Comparison of ENCODE assay signal across 10 mouse cellular contexts in genomic region chr2:26570034-26570433, GRCm38 (mm10). TPM values are rescaled to one million over a fixed set of nuclear protein-coding genes. Genes with fewer than 3 reads are reported as not detected.
DNase-seq lines count a peak whose midpoint lies in the region; ATAC-seq and TF ChIP-seq lines count a peak whose summit lies in the region.
"Had no signal": no experiment of that assay in that cellular context is flagged by ENCODE, and none has a peak within 500 bp of the region (broad histone marks: within the 10 kb centered on the region; RNA-seq: fewer than 3 reads in every experiment).

No protein-coding gene starts in this region.

- no peaks in the 10 kb centered on the region for H3K36me3 ChIP-seq in hindbrain, embryonic 14.5 days (replicated peaks; ENCODE audit: control insufficient read depth, insufficient read depth)
- no peaks in the 10 kb centered on the region for H3K36me3 ChIP-seq in hindbrain, embryonic 13.5 days
- no peaks in the 10 kb centered on the region for H3K36me3 ChIP-seq in ES-Bruce4 (ENCODE audit: control insufficient read depth, insufficient read depth, low read length, poor library complexity, severe bottlenecking)
- H3K36me3 ChIP-seq in heart, embryonic 16.5 days (ENCODE audit: control insufficient read depth, insufficient read depth): no peaks in the 10 kb centered on the region
- H3K36me3 ChIP-seq in limb, embryonic 15.5 days: no peaks in the 10 kb centered on the region
- H3K36me3 ChIP-seq: embryonic facial prominence, embryonic 15.5 days; midbrain, embryonic 12.5 days had no signal

- H3K9ac ChIP-seq in hindbrain, embryonic 14.5 days: no peak overlapping the region
- H3K9ac ChIP-seq in hindbrain, embryonic 13.5 days: no peak overlapping the region
- H3K9ac ChIP-seq in ES-Bruce4 (ENCODE audit: low read depth, poor library complexity, severe bottlenecking): no peak overlapping the region
- H3K9ac ChIP-seq in heart, embryonic 16.5 days (ENCODE audit: low read length): peak overlapping the region; percentile 23; the same call in 1 of the 2 replicates
- no peak overlapping the region for H3K9ac ChIP-seq in limb, embryonic 15.5 days
- H3K9ac ChIP-seq: embryonic facial prominence, embryonic 15.5 days; midbrain, embryonic 12.5 days had no signal

- no peaks in the 10 kb centered on the region for H3K9me3 ChIP-seq in hindbrain, embryonic 14.5 days (ENCODE audit: control insufficient read depth, low read length)
- no peaks in the 10 kb centered on the region for H3K9me3 ChIP-seq in hindbrain, embryonic 13.5 days
- no peaks in the 10 kb centered on the region for H3K9me3 ChIP-seq in ES-Bruce4 (replicated peaks; ENCODE audit: control insufficient read depth, insufficient read depth, low read length, poor library complexity, severe bottlenecking)
- no peaks in the 10 kb centered on the region for H3K9me3 ChIP-seq in heart, embryonic 16.5 days (replicated peaks; ENCODE audit: control insufficient read depth, low read length)
- no peaks in the 10 kb centered on the region for H3K9me3 ChIP-seq in limb, embryonic 15.5 days
- H3K9me3 ChIP-seq: embryonic facial prominence, embryonic 15.5 days; midbrain, embryonic 12.5 days had no signal

- no peak overlapping the region for H3K27ac ChIP-seq in hindbrain, embryonic 14.5 days
- H3K27ac ChIP-seq in hindbrain, embryonic 13.5 days: no peak overlapping the region
- H3K27ac ChIP-seq in ES-Bruce4 (ENCODE audit: insufficient read depth, low read length): no peak overlapping the region
- peak overlapping the region; percentile 77 for H3K27ac ChIP-seq in heart, embryonic 16.5 days (ENCODE audit: low read length)
- H3K27ac ChIP-seq in limb, embryonic 15.5 days: peak overlapping the region; percentile 33; the same call in 1 of the 2 replicates
- H3K27ac ChIP-seq: embryonic facial prominence, embryonic 15.5 days; midbrain, embryonic 12.5 days had no signal

- H3K4me1 ChIP-seq in hindbrain, embryonic 14.5 days (replicated peaks; ENCODE audit: control insufficient read depth, insufficient read depth, low read length): peaks cover 9% of the 10 kb centered on the region; the same call in 1 of the 2 replicates
- H3K4me1 ChIP-seq in hindbrain, embryonic 13.5 days (replicated peaks): peaks cover 21% of the 10 kb centered on the region
- H3K4me1 ChIP-seq in ES-Bruce4 (ENCODE audit: control insufficient read depth, insufficient read depth, low read length): no peaks in the 10 kb centered on the region
- H3K4me1 ChIP-seq in heart, embryonic 16.5 days (ENCODE audit: control insufficient read depth, insufficient read depth, low read length): peaks cover 37% of the 10 kb centered on the region
- H3K4me1 ChIP-seq in limb, embryonic 15.5 days: peaks cover 17% of the 10 kb centered on the region

- H3K4me3 ChIP-seq in hindbrain, embryonic 14.5 days (replicated peaks; ENCODE audit: low read length): no peak overlapping the region
- no peak overlapping the region for H3K4me3 ChIP-seq in hindbrain, embryonic 13.5 days
- no peak overlapping the region for H3K4me3 ChIP-seq in ES-Bruce4 (ENCODE audit: low read depth, low read length)
- H3K4me3 ChIP-seq in heart, embryonic 16.5 days (ENCODE audit: low read length): no peak overlapping the region
- no peak overlapping the region for H3K4me3 ChIP-seq in limb, embryonic 15.5 days
- H3K4me3 ChIP-seq: embryonic facial prominence, embryonic 15.5 days; midbrain, embryonic 12.5 days had no signal

- H3K4me2 ChIP-seq in hindbrain, embryonic 14.5 days (replicated peaks): no peak overlapping the region
- H3K4me2 ChIP-seq in hindbrain, embryonic 13.5 days: no peak overlapping the region
- peak overlapping the region; percentile 24 for H3K4me2 ChIP-seq in heart, embryonic 16.5 days (ENCODE audit: low read depth, low read length)
- H3K4me2 ChIP-seq in limb, embryonic 15.5 days: no peak overlapping the region
- H3K4me2 ChIP-seq: embryonic facial prominence, embryonic 15.5 days; midbrain, embryonic 12.5 days had no signal

- peak; percentile 65 for TF ChIP-seq CTCF in ES-Bruce4 (IDR thresholded peaks at IDR 0.05; ENCODE audit: low read depth, low read length)

- H3K27me3 ChIP-seq in hindbrain, embryonic 14.5 days (ENCODE audit: control insufficient read depth, insufficient read depth, low read length): no peaks in the 10 kb centered on the region
- no peaks in the 10 kb centered on the region for H3K27me3 ChIP-seq in hindbrain, embryonic 13.5 days
- H3K27me3 ChIP-seq in ES-Bruce4 (ENCODE audit: control insufficient read depth, insufficient read depth, low read length, poor library complexity, severe bottlenecking): no peaks in the 10 kb centered on the region
- no peaks in the 10 kb centered on the region for H3K27me3 ChIP-seq in heart, embryonic 16.5 days (ENCODE audit: control insufficient read depth, insufficient read depth, low read length)
- no peaks in the 10 kb centered on the region for H3K27me3 ChIP-seq in limb, embryonic 15.5 days
- H3K27me3 ChIP-seq: embryonic facial prominence, embryonic 15.5 days; midbrain, embryonic 12.5 days had no signal

- no peak for TF ChIP-seq POLR2A in ES-Bruce4 (IDR thresholded peaks at IDR 0.05; ENCODE audit: insufficient read depth, low read length)

- ATAC-seq in hindbrain, embryonic 14.5 days (ENCODE audit: low FRiP score): no peak
- no peak for ATAC-seq in hindbrain, embryonic 13.5 days (ENCODE audit: low FRiP score)
- ATAC-seq in heart, embryonic 16.5 days (replicated peaks; ENCODE audit: extremely low read depth, insufficient read depth, low FRiP score): no peak
- no peak for ATAC-seq in limb, embryonic 15.5 days (ENCODE audit: insufficient number of reproducible peaks, low FRiP score, low TSS enrichment, low read depth)
- ATAC-seq in inflammation-experienced regulatory T-cells, adult 6 months: no peak

- peak; percentile 58 for DNase-seq in hindbrain, embryonic 14.5 days (ENCODE audit: low spot score)
- DNase-seq in cerebellum, postnatal 14 days: peak; percentile 55 to 82
- peak; percentile 81 for DNase-seq in retina, postnatal 1 day

- TF ChIP-seq EP300 in ES-Bruce4 (IDR thresholded peaks at IDR 0.05; ENCODE audit: insufficient read depth, low read depth, low read length): no peak

- 5% methylated on average over 3 of the region's 3 CpGs for WGBS in hindbrain, embryonic 14.5 days
- 5% methylated on average over 3 of the region's 3 CpGs for WGBS in hindbrain, embryonic 13.5 days
- WGBS in heart, embryonic 16.5 days: 12% methylated on average over 3 of the region's 3 CpGs
- WGBS in limb, embryonic 15.5 days: 5% methylated on average over 3 of the region's 3 CpGs

RNA-seq across cellular contexts. Expression of gene Egfl7, which starts 9.8 kb away (rescaled TPM):
- 62.2 and 69.2 TPM in 2 replicates for polyA plus RNA-seq in hindbrain, embryonic 14.5 days (2014; fragmentation: Nextera tagmentation; extraction: Ambion mirVana)
- 72.2 and 78.9 TPM in 2 replicates for polyA plus RNA-seq in hindbrain, embryonic 13.5 days (2015; fragmentation: Nextera tagmentation; extraction: Ambion mirVana)
- polyA plus RNA-seq in ES-Bruce4 (2011; ENCODE audit: insufficient read depth, insufficient read length, low read depth, missing spikeins): 37.7 and 41.1 TPM in 2 replicates
- polyA plus RNA-seq in heart, embryonic 16.5 days (2015; fragmentation: Nextera tagmentation; extraction: Ambion mirVana): 188 and 216 TPM in 2 replicates
- 107 and 122 TPM in 2 replicates for polyA plus RNA-seq in limb, embryonic 15.5 days (2015; fragmentation: Nextera tagmentation; extraction: Ambion mirVana)
- 1 to 10 TPM in 2 of 3 experiments, not detected in 1; 1.7 to 2.3 TPM for polyA plus RNA-seq in inflammation-experienced regulatory T-cells, adult 6 months (2017; shearing (Covaris generic))

RNA-seq across cellular contexts. Expression of gene Gm20532, which starts 16.4 kb away (rescaled TPM):
- polyA plus RNA-seq in hindbrain, embryonic 14.5 days (2014; fragmentation: Nextera tagmentation; extraction: Ambion mirVana): not detected in 2 replicates
- polyA plus RNA-seq in hindbrain, embryonic 13.5 days (2015; fragmentation: Nextera tagmentation; extraction: Ambion mirVana): not detected in 2 replicates
- polyA plus RNA-seq in ES-Bruce4 (2011; ENCODE audit: insufficient read depth, insufficient read length, low read depth, missing spikeins): not detected in 2 replicates
- polyA plus RNA-seq in heart, embryonic 16.5 days (2015; fragmentation: Nextera tagmentation; extraction: Ambion mirVana): not detected in 2 replicates
- 0.24 TPM in 1 of 2 replicates, not detected in the other for polyA plus RNA-seq in limb, embryonic 15.5 days (2015; fragmentation: Nextera tagmentation; extraction: Ambion mirVana)
- not detected for polyA plus RNA-seq in inflammation-experienced regulatory T-cells, adult 6 months (2017; shearing (Covaris generic))
- polyA plus RNA-seq: embryonic facial prominence, embryonic 15.5 days; midbrain, embryonic 12.5 days had no signal

RNA-seq across cellular contexts. Expression of gene Agpat2, which starts 34.2 kb away (rescaled TPM):
- 5.6 and 6.6 TPM in 2 replicates for polyA plus RNA-seq in hindbrain, embryonic 14.5 days (2014; fragmentation: Nextera tagmentation; extraction: Ambion mirVana)
- 6.8 and 7.0 TPM in 2 replicates for polyA plus RNA-seq in hindbrain, embryonic 13.5 days (2015; fragmentation: Nextera tagmentation; extraction: Ambion mirVana)
- polyA plus RNA-seq in ES-Bruce4 (2011; ENCODE audit: insufficient read depth, insufficient read length, low read depth, missing spikeins): 19.7 and 21.0 TPM in 2 replicates
- polyA plus RNA-seq in heart, embryonic 16.5 days (2015; fragmentation: Nextera tagmentation; extraction: Ambion mirVana): 25.9 and 28.5 TPM in 2 replicates
- polyA plus RNA-seq in limb, embryonic 15.5 days (2015; fragmentation: Nextera tagmentation; extraction: Ambion mirVana): 31.5 and 36.3 TPM in 2 replicates
- polyA plus RNA-seq in inflammation-experienced regulatory T-cells, adult 6 months (2017; shearing (Covaris generic)): 1 to 10 TPM; 6.6 to 9.1 (median 7.4) TPM

RNA-seq across cellular contexts. Expression of gene Notch1, which starts 53.6 kb away (rescaled TPM):
- polyA plus RNA-seq in hindbrain, embryonic 14.5 days (2014; fragmentation: Nextera tagmentation; extraction: Ambion mirVana): 23.3 and 25.6 TPM in 2 replicates
- 17.5 and 19.2 TPM in 2 replicates for polyA plus RNA-seq in hindbrain, embryonic 13.5 days (2015; fragmentation: Nextera tagmentation; extraction: Ambion mirVana)
- polyA plus RNA-seq in ES-Bruce4 (2011; ENCODE audit: insufficient read depth, insufficient read length, low read depth, missing spikeins): 31.1 and 31.9 TPM in 2 replicates
- 17.9 and 21.8 TPM in 2 replicates for polyA plus RNA-seq in heart, embryonic 16.5 days (2015; fragmentation: Nextera tagmentation; extraction: Ambion mirVana)
- 23.1 and 24.3 TPM in 2 replicates for polyA plus RNA-seq in limb, embryonic 15.5 days (2015; fragmentation: Nextera tagmentation; extraction: Ambion mirVana)
- polyA plus RNA-seq in inflammation-experienced regulatory T-cells, adult 6 months (2017; shearing (Covaris generic)): 10 to 100 TPM; 24.9 to 41.2 (median 27.0) TPM

RNA-seq across cellular contexts. Expression of gene Fam69b, which starts 58.2 kb away (rescaled TPM):
- polyA plus RNA-seq in hindbrain, embryonic 14.5 days (2014; fragmentation: Nextera tagmentation; extraction: Ambion mirVana): 128 and 136 TPM in 2 replicates
- 109 and 117 TPM in 2 replicates for polyA plus RNA-seq in hindbrain, embryonic 13.5 days (2015; fragmentation: Nextera tagmentation; extraction: Ambion mirVana)
- 4.9 and 5.3 TPM in 2 replicates for polyA plus RNA-seq in ES-Bruce4 (2011; ENCODE audit: insufficient read depth, insufficient read length, low read depth, missing spikeins)
- polyA plus RNA-seq in heart, embryonic 16.5 days (2015; fragmentation: Nextera tagmentation; extraction: Ambion mirVana): 12.5 and 15.8 TPM in 2 replicates
- 32.0 and 42.8 TPM in 2 replicates for polyA plus RNA-seq in limb, embryonic 15.5 days (2015; fragmentation: Nextera tagmentation; extraction: Ambion mirVana)
- 1 to 10 TPM; 1.2 to 4.2 (median 2.1) TPM for polyA plus RNA-seq in inflammation-experienced regulatory T-cells, adult 6 months (2017; shearing (Covaris generic))

Comparison
In these comparisons a context has a peak if more than half of its experiments do, and no peak if none do; other contexts are left out.
1. H3K27ac ChIP-seq: peak in heart, embryonic 16.5 days (single experiment) and limb, embryonic 15.5 days (single experiment); none in hindbrain, embryonic 14.5 days (single experiment), hindbrain, embryonic 13.5 days (single experiment) and ES-Bruce4 (single experiment).
2. RNA of gene Egfl7, which starts 9.8 kb away (polyA plus RNA-seq): 188 to 216 TPM in heart, embryonic 16.5 days, 107 to 122 TPM in limb, embryonic 15.5 days, 72.2 to 78.9 TPM in hindbrain, embryonic 13.5 days, 62.2 to 69.2 TPM in hindbrain, embryonic 14.5 days and 37.7 to 41.1 TPM in ES-Bruce4; 1.7 to 2.3 TPM in inflammation-experienced regulatory T-cells, adult 6 months; every median in the first group is over 10 times any median in the second.
3. Peak in every context shown above with its lines, with median percentiles within 50 percentile points of each other: DNase-seq.